Mouse (Mus musculus): ENCODE data around the gene Slc27a4.
A peak's percentile ranks its signal among the peaks of the same experiment; 100 is the strongest.
"Not testable (repeated sequence)": the region's sequence is repeated elsewhere in the genome, so short reads cannot be mapped to it uniquely, and the experiment has no call there.

The Slc27a4 gene

GRCm38 (mm10) chr2:29802075-29802826, at the start of gene Slc27a4:
TSS of gene Slc27a4 (plus strand) at chr2:29802634.
- DNase-seq (ENCODE audit: low spot score in 2 of 2) = peak; percentile 98

GRCm38 (mm10) chr2:29755693-29756092, 46.7 kb upstream of the Slc27a4 start:
- no peak for DNase-seq (ENCODE audit: low spot score in 2 of 2)

DNA sequence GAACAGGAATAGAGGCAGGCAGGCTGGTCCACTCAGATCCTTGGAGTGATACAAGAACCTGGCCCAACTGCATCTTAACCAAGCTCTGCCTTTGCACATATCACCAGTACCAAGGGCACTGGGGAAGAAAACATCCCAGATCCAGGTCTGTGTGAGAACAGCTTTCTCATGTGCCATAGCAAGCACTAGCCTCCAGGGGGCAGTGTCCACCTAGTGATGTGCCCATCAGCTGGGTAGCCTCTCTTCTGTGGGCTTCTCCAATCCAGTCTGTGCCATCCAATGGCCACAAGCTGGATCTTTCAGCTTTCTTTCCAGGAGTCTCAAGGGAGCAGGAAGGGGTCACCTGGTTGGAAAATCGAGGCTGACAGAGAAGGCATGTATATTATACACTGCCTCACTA, 37.6 kb upstream of the Slc27a4 start:
- DNase-seq (ENCODE audit: low spot score in 2 of 2) = peak in 1 of 2 experiments; percentile 67

GRCm38 (mm10) chr2:29767976-29768709, 34.3 kb upstream of the Slc27a4 start:
- no peak for DNase-seq (ENCODE audit: low spot score in 2 of 2)

GRCm38 (mm10) chr2:29768901-29769300, 33.5 kb upstream of the Slc27a4 start:
- no peak for DNase-seq (ENCODE audit: low spot score in 2 of 2)

- no peak for DNase-seq (ENCODE audit: low spot score in 2 of 2)
Observed at GRCm38 (mm10) chr2:29770162-29770561, 32.3 kb upstream of the Slc27a4 start.

- DNase-seq (ENCODE audit: low spot score in 2 of 2) = no peak
Observed at GRCm38 (mm10) chr2:29771611-29772461, 30.6 kb upstream of the Slc27a4 start.

GRCm38 (mm10) chr2:29773323-29773722, 29.1 kb upstream of the Slc27a4 start:
- no peak for DNase-seq (ENCODE audit: low spot score in 2 of 2)

DNA sequence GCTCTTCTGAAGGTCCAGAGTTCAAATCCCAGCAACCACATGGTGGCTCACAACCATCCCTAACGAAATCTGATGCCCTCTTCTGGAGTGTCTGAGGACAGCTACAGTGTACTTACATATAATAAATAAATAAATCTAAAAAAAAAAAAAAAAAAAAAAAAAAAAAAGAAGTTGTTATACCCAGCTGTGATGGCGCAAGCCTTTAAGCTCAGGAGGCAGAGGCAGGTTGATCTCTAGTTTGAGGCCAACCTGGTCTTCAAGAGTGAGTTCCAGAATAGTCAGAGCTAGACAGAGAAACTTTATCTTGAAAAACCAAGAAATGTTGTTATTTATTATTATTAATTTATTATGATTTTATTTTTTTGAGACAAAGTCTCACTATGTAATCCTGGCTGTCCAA, 21.2 kb upstream of the Slc27a4 start:
- not testable (repeated sequence) for DNase-seq (ENCODE audit: low spot score in 2 of 2)

DNA sequence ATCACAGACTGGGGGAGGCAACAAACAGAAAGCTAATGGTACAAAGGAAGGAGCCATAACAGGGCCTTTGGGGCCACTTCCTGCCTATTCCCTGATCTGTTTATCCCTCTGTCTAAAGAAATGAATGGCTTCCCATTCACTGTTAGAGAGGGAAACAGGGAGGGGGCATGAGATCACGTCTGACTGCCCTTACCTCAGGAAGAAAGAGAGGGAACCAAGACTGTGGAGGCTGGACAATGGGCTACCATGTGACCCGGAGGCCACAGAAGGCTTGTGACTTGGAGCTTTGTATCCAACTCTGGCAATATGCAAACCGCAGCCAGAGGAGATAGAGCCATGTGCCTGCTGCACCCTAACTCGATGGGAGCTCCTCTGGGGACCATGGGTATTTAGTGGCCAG, 18.1 kb upstream of the Slc27a4 start:
- DNase-seq (ENCODE audit: low spot score in 2 of 2) = no peak

- peak; percentile 94 to 96 for DNase-seq (ENCODE audit: low spot score in 2 of 2)
Observed at GRCm38 (mm10) chr2:29787104-29787917, 15.1 kb upstream of the Slc27a4 start, which contains the start of gene Coq4. TSS of gene Coq4 (plus strand) at chr2:29787493.

GRCm38 (mm10) chr2:29787937-29788681, 14.3 kb upstream of the Slc27a4 start, which contains the start of gene Trub2:
TSS of gene Trub2 (minus strand) at chr2:29788502.
- peak; percentile 90 to 93 for DNase-seq (ENCODE audit: low spot score in 2 of 2)

DNA sequence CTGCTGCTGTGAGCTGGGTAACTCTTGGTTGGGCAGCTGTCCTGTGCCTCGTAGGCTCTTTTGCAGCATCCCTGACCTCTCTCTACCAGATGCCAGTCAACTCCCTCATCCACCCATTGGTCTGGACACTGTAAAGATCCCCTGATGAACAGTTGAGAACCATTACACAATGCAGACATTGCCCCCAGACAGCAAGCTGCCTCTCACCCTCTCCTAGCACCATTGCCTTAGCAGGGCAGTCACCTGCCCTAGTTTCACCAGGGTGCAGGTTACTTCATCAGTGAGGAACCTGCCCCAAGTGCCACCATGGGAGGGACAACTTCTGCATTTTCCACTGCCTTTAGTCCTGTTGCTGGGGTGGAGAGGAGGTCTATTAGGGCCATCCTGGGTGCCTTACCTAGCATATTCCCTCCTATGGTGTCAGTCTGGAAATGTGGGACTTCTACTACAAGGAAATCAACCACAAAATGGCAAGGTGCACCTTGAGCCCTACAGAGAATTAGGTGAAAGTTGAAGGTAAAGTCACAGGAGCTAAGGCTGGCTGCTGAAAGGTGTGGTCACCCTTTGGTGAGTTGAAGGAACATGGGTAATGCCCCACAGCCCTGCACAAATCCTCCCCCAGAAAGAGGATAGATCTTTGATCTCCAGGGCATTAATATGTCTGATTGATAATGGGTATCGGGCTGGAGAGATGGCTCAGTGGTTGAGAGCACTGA, 9.5 kb upstream of the Slc27a4 start:
- no peak for DNase-seq (ENCODE audit: low spot score in 2 of 2)

GRCm38 (mm10) chr2:29802827-29803201, 380 bp downstream of the Slc27a4 start:
- DNase-seq (ENCODE audit: low spot score in 2 of 2) = peak in 1 of 2 experiments; percentile 58

- DNase-seq (ENCODE audit: low spot score in 2 of 2) = no peak
Observed at GRCm38 (mm10) chr2:29803400-29803831, 982 bp downstream of the Slc27a4 start.

DNA sequence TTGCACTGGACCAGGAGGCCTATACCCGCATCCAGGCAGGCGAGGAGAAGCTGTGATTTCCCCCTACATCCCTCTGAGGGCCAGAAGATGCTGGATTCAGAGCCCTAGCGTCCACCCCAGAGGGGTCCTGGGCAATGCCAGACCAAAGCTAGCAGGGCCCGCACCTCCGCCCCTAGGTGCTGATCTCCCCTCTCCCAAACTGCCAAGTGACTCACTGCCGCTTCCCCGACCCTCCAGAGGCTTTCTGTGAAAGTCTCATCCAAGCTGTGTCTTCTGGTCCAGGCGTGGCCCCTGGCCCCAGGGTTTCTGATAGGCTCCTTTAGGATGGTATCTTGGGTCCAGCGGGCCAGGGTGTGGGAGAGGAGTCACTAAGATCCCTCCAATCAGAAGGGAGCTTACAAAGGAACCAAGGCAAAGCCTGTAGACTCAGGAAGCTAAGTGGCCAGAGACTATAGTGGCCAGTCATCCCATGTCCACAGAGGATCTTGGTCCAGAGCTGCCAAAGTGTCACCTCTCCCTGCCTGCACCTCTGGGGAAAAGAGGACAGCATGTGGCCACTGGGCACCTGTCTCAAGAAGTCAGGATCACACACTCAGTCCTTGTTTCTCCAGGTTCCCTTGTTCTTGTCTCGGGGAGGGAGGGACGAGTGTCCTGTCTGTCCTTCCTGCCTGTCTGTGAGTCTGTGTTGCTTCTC, 13.4 kb downstream of the Slc27a4 start:
- no peak for DNase-seq (ENCODE audit: low spot score in 2 of 2)

GRCm38 (mm10) chr2:29817426-29818232, 15.2 kb downstream of the Slc27a4 start:
- peak; percentile 91 for DNase-seq (ENCODE audit: low spot score in 2 of 2)

DNA sequence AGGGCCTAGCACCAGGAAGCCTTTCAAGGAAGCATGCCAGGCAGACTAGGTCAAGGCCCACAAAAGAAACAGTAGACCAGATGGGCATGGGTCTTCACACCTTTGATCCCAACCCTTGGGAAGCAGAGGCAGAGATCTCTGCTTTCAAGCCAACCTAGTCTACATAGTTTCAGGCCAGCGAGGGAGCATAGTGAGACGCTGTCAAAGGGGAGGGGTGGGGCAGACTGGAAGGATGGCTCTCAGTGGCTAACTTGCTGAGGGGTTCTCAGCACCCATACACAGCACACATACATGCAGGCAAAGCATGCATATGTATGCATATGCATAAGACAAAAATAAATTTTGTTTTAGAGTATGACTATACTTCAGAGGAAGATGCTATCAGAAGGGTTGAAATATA, 16.9 kb downstream of the Slc27a4 start:
- DNase-seq (ENCODE audit: low spot score in 2 of 2) = no peak

All from right cerebral cortex, postnatal 10 days (tissue).